Mouse (Mus musculus) MEL (cell line): ENCODE measurements at regions not wholly inside any gene's neighbourhood (a gene's known extent, or its start where the extent isn't known, plus 50 kb on each side); places are given as distances from the start of the nearest gene placed in this dataset.

Experiments
- DNase-seq: peaks from one replicate; pipeline ENCODE4 v3.0.0; 2011; ENCODE audit warnings: low read depth, low spot score
- H3K27ac ChIP-seq: 2 replicates; pipeline ENCODE4 v1.5.1; 2012; ENCODE audit warnings: low read depth, mild to moderate bottlenecking, control low read depth, low read length, moderate library complexity; ENCODE audit not compliant: control insufficient read depth
- H3K27me3 ChIP-seq, 2 experiments: fragments of 150-350 bp in 1 of 2; sonication (generic) in 1 of 2; 2 replicates each; pipeline ENCODE4 v1.6.1; 2012; ENCODE audit warnings: low read length in 2 of 2, mild to moderate bottlenecking in 2 of 2, improper control_type of control experiment in 1 of 2, moderate library complexity in 1 of 2; ENCODE audit not compliant: insufficient read depth in 2 of 2, control insufficient read depth in 1 of 2
- H3K36me3 ChIP-seq, 2 experiments: 2 replicates each; pipeline ENCODE4 v1.6.1; 2012 to 2014; ENCODE audit warnings: low read length in 2 of 2, improper control_type of control experiment in 1 of 2, inconsistent platforms in 1 of 2, mild to moderate bottlenecking in 1 of 2; ENCODE audit not compliant: insufficient read depth in 2 of 2, control insufficient read depth in 1 of 2
- H3K4me1 ChIP-seq, 2 experiments: fragments of 150-350 bp in 1 of 2; sonication (generic) in 1 of 2; 2 replicates each; pipeline ENCODE4 v1.6.1; 2012; ENCODE audit warnings: low read length in 2 of 2, improper control_type of control experiment in 1 of 2, mild to moderate bottlenecking in 1 of 2; ENCODE audit not compliant: insufficient read depth in 2 of 2, control insufficient read depth in 1 of 2
- H3K4me3 ChIP-seq, 2 experiments: fragments of 150-350 bp in 1 of 2; sonication (generic) in 1 of 2; 2 replicates each; pipeline ENCODE4 v1.5.1; 2012; ENCODE audit warnings: low read depth in 2 of 2, low read length in 2 of 2, mild to moderate bottlenecking in 2 of 2, moderate library complexity in 2 of 2, control low read depth in 1 of 2, improper control_type of control experiment in 1 of 2; ENCODE audit not compliant: control insufficient read depth in 1 of 2, insufficient read depth in 1 of 2
- H3K79me2 ChIP-seq: 2 replicates; pipeline ENCODE4 v1.6.1; 2012; ENCODE audit warnings: mild to moderate bottlenecking, low read length, moderate library complexity; ENCODE audit not compliant: control insufficient read depth, poor library complexity, insufficient read depth
- H3K9ac ChIP-seq: 2 replicates; pipeline ENCODE4 v1.6.1; 2012; ENCODE audit warnings: low read depth, mild to moderate bottlenecking, control low read depth, low read length, moderate library complexity; ENCODE audit not compliant: control insufficient read depth, poor library complexity, severe bottlenecking
- H3K9me3 ChIP-seq: fragments of 150-350 bp; sonication (generic); replicated peaks from 2 replicates; pipeline ENCODE4 v1.6.1; 2012; ENCODE audit warnings: mild to moderate bottlenecking, low read length, improper control_type of control experiment, moderate library complexity; ENCODE audit not compliant: insufficient read depth
- CHD1 ChIP-seq: IDR thresholded peaks from 2 replicates; pipeline ENCODE4 v1.6.1; 2012; ENCODE audit warnings: low read depth, mild to moderate bottlenecking, inconsistent platforms, low read length, improper control_type of control experiment
- ELF1 ChIP-seq: IDR thresholded peaks from 2 replicates; pipeline ENCODE4 v1.6.1; 2014; ENCODE audit warnings: low read depth, mild to moderate bottlenecking, inconsistent platforms, low read length, improper control_type of control experiment, moderate library complexity
- EP300 ChIP-seq, 2 experiments: IDR thresholded peaks; 2 replicates each; pipeline ENCODE4 v1.6.1; 2011; ENCODE audit warnings: improper control_type of control experiment in 2 of 2, low read length in 2 of 2, low read depth in 1 of 2, mild to moderate bottlenecking in 1 of 2
- ETS1 ChIP-seq: IDR thresholded peaks from 2 replicates; pipeline ENCODE4 v1.6.1; 2012; ENCODE audit warnings: low read depth, mild to moderate bottlenecking, inconsistent platforms, low read length, improper control_type of control experiment, moderate library complexity
- GATA1 ChIP-seq: IDR thresholded peaks from 2 replicates; pipeline ENCODE4 v1.6.1; 2011; ENCODE audit warnings: low read depth, low read length, improper control_type of control experiment
- KAT2A ChIP-seq: conservative IDR thresholded peaks from 2 replicates; pipeline ENCODE4 v1.6.1; 2012; ENCODE audit warnings: low read depth, low read length, improper control_type of control experiment, inconsistent platforms
- MAFK ChIP-seq: IDR thresholded peaks from 2 replicates; pipeline ENCODE4 v1.6.1; 2011; ENCODE audit warnings: low read depth, mild to moderate bottlenecking, low read length, improper control_type of control experiment, borderline replicate concordance
- MXI1 ChIP-seq: IDR thresholded peaks from 2 replicates; pipeline ENCODE4 v1.6.1; 2011; ENCODE audit warnings: mild to moderate bottlenecking, low read depth, low read length, improper control_type of control experiment
- NELFE ChIP-seq: IDR thresholded peaks from 2 replicates; pipeline ENCODE4 v1.6.1; 2011; ENCODE audit warnings: low read depth, low read length, improper control_type of control experiment
- POLR2A ChIP-seq, 2 experiments: IDR thresholded peaks; 2 replicates each; pipeline ENCODE4 v1.6.1; 2011 to 2012; ENCODE audit warnings: low read length in 2 of 2, mild to moderate bottlenecking in 2 of 2, control low read depth in 1 of 2, improper control_type of control experiment in 1 of 2, low read depth in 1 of 2, moderate library complexity in 1 of 2; ENCODE audit not compliant: control insufficient read depth in 1 of 2, insufficient read depth in 1 of 2, poor library complexity in 1 of 2
- POLR2AphosphoS2 ChIP-seq: IDR thresholded peaks from 2 replicates; pipeline ENCODE4 v1.6.1; 2011; ENCODE audit warnings: low read length, improper control_type of control experiment
- RAD21 ChIP-seq: IDR thresholded peaks from 2 replicates; pipeline ENCODE4 v1.6.1; 2011; ENCODE audit warnings: mild to moderate bottlenecking, low read depth, low read length, improper control_type of control experiment
- SIN3A ChIP-seq: IDR thresholded peaks from 2 replicates; pipeline ENCODE4 v1.6.1; 2012; ENCODE audit warnings: low read length, improper control_type of control experiment, inconsistent platforms
- SMC3 ChIP-seq: IDR thresholded peaks from 2 replicates; pipeline ENCODE4 v1.6.1; 2011; ENCODE audit warnings: low read depth, low read length, improper control_type of control experiment
- TAL1 ChIP-seq: IDR thresholded peaks from 2 replicates; pipeline ENCODE4 v1.6.1; 2012; ENCODE audit warnings: mild to moderate bottlenecking, inconsistent platforms, low read length, moderate library complexity, mixed read lengths
- TBP ChIP-seq: IDR thresholded peaks from 2 replicates; pipeline ENCODE4 v1.8.0; 2011; ENCODE audit warnings: low read depth, low read length, improper control_type of control experiment
- USF1 ChIP-seq: IDR thresholded peaks from 2 replicates; pipeline ENCODE4 v1.6.1; 2014; ENCODE audit warnings: low read depth, mild to moderate bottlenecking, inconsistent platforms, low read length, improper control_type of control experiment, moderate library complexity
- USF2 ChIP-seq, 2 experiments: IDR thresholded peaks; 2 replicates each; pipeline ENCODE4 v1.6.1; 2011 to 2012; ENCODE audit warnings: improper control_type of control experiment in 2 of 2, low read length in 2 of 2, borderline replicate concordance in 1 of 2, inconsistent platforms in 1 of 2, low read depth in 1 of 2, mild to moderate bottlenecking in 1 of 2; ENCODE audit not compliant: insufficient read depth in 1 of 2
- ZKSCAN1 ChIP-seq: IDR thresholded peaks from 2 replicates; pipeline ENCODE4 v1.6.1; 2012; ENCODE audit warnings: low read depth, mild to moderate bottlenecking, inconsistent platforms, low read length, improper control_type of control experiment, moderate library complexity

DNA sequence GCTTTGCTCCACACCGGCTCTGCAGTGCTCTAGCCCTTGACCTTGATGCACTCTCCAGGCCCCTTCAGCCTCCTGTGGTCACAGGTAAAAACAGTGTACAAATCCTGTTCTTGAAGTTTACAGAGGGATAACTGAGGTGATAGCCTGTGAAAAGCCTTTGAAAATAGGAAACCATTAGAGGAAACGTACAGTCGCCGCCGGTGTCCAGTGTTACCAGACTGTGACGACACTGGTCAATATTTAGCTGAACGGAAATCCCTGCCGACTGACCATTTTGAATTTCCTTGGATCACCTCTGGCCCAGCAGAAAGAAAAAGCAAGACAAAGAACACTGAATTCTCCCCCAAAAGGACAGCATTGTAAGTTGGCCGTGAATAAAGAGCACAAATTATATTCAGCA is 282.6 kb upstream of the Ppargc1a start:
- DNase-seq = no peak
- TF ChIP-seq KAT2A (no peak), MAFK (no peak), ETS1 (no peak), SMC3 (no peak), USF1 (no peak), TAL1 (no peak), EP300 (IDR thresholded peaks at IDR 0.05; ENCODE audit: low read depth in 1 of 2, low read length in 2 of 2) (no peak), NELFE (no peak), CHD1 (no peak), ZKSCAN1 (no peak), USF2 (IDR thresholded peaks at IDR 0.05; ENCODE audit: borderline replicate concordance in 1 of 2, insufficient read depth in 1 of 2, low read depth in 1 of 2, low read length in 2 of 2) (no peak)

DNA sequence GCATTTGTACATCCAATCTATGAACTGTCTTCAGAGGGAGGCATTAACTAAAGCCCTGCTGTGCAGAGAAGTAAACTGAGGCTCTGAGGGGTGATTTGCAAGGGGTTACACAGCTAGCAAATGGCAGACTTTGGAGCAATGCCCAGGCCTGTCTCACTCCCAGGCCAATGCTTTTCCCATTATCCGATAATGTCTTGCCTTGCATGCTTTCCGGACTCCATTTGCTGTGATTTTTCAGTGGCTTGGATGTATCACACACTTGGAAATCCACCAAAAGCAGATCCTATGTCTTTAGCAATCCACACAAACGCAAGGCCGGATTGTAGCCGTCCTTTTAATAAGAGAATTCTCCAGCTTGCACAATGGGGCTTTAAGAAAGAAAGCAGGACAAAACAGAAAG is 281.7 kb upstream of the Ppargc1a start:
- Histone ChIP-seq H3K9ac (no peak overlapping the region), H3K4me3 (no peak overlapping the region), H3K36me3 (peaks cover 0 to 6% of the 10 kb centered on the region in 2 experiments; a peak in 2 of 4 replicates), H3K27ac (no peak overlapping the region), H3K27me3 (no peaks in the 10 kb centered on the region), H3K4me1 (peaks cover 0 to 5% of the 10 kb centered on the region in 2 experiments; a peak in 2 of 4 replicates), H3K9me3 (no peaks in the 10 kb centered on the region), H3K79me2 (no peaks in the 10 kb centered on the region)
- DNase-seq = no peak
- TF ChIP-seq MXI1 (no peak), GATA1 (no peak), POLR2A (IDR thresholded peaks at IDR 0.05; ENCODE audit: control insufficient read depth in 1 of 2, insufficient read depth in 1 of 2, low read depth in 1 of 2, low read length in 2 of 2, poor library complexity in 1 of 2) (no peak), POLR2AphosphoS2 (no peak), ELF1 (no peak), SIN3A (no peak), TBP (no peak), RAD21 (no peak)

More for the DNA sequence above, 282.6 kb upstream of the Ppargc1a start:
- Histone ChIP-seq H3K9ac (no peak overlapping the region), H3K4me3 (no peak overlapping the region), H3K27me3 (no peaks in the 10 kb centered on the region), H3K4me1 (peaks cover 0 to 6% of the 10 kb centered on the region in 2 experiments; a peak in 2 of 4 replicates), H3K36me3 (peaks cover 0 to 7% of the 10 kb centered on the region in 2 experiments; a peak in 2 of 4 replicates), H3K9me3 (no peaks in the 10 kb centered on the region), H3K79me2 (no peaks in the 10 kb centered on the region), H3K27ac (no peak overlapping the region)
